Mouse (Mus musculus) CH12.LX (cell line): ENCODE data around the gene Rb1. TPM values are rescaled to one million over a fixed set of nuclear protein-coding genes. Genes with fewer than 3 reads are reported as not detected.

Experiments used
- DNase-seq: peaks from one replicate; pipeline ENCODE4 v3.0.0-alpha.2; 2013; ENCODE audit errors: extremely low read depth
- H3K27ac ChIP-seq: 2 replicates; pipeline ENCODE4 v1.5.1; 2012; ENCODE audit warnings: low read depth, mild to moderate bottlenecking, control low read depth, moderate library complexity; ENCODE audit not compliant: insufficient read depth
- H3K27me3 ChIP-seq: replicated peaks from 2 replicates; pipeline ENCODE3; 2012; ENCODE audit warnings: inconsistent platforms
- H3K36me3 ChIP-seq, 2 experiments: replicated peaks in 1 of 2; 2 replicates each; pipeline versions ENCODE3 to v1.6.1; 2012; ENCODE audit warnings: inconsistent platforms in 1 of 2, low read length in 1 of 2, mild to moderate bottlenecking in 1 of 2, mixed read lengths in 1 of 2, moderate library complexity in 1 of 2; ENCODE audit not compliant: control insufficient read depth in 1 of 2, insufficient read depth in 1 of 2
- H3K4me1 ChIP-seq, 2 experiments: 2 replicates each; pipeline ENCODE4 v1.6.1; 2012; ENCODE audit warnings: inconsistent platforms in 1 of 2, moderate library complexity in 1 of 2; ENCODE audit not compliant: insufficient read depth in 2 of 2, control insufficient read depth in 1 of 2
- H3K4me2 ChIP-seq: 2 replicates; pipeline ENCODE4 v1.6.1; 2012; ENCODE audit warnings: low read depth, mild to moderate bottlenecking, control low read depth; ENCODE audit not compliant: poor library complexity, insufficient read depth, severe bottlenecking
- H3K4me3 ChIP-seq, 3 experiments: fragments of 150-350 bp in 1 of 3; sonication (generic) in 1 of 3; replicated peaks in 1 of 3; 2 replicates each; pipeline versions ENCODE3 to v1.5.1; 2011 to 2012; ENCODE audit warnings: low read depth in 2 of 3, low read length in 2 of 3, mild to moderate bottlenecking in 2 of 3, moderate library complexity in 2 of 3, control low read depth in 1 of 3, improper control_type of control experiment in 1 of 3, inconsistent platforms in 1 of 3, mixed read lengths in 1 of 3; ENCODE audit not compliant: poor library complexity in 1 of 3
- H3K79me2 ChIP-seq: replicated peaks from 2 replicates; pipeline ENCODE4 v1.6.1; 2012; ENCODE audit warnings: mild to moderate bottlenecking, moderate library complexity; ENCODE audit not compliant: control insufficient read depth, poor library complexity, insufficient read depth, severe bottlenecking; ENCODE audit errors: extremely low read depth
- H3K9ac ChIP-seq: 2 replicates; pipeline ENCODE4 v1.6.1; 2012; ENCODE audit warnings: low read depth, mild to moderate bottlenecking, control low read depth, moderate library complexity; ENCODE audit not compliant: insufficient read depth
- H3K9me3 ChIP-seq: replicated peaks from 2 replicates; pipeline ENCODE3; 2012; ENCODE audit warnings: low read length, inconsistent platforms, mixed read lengths
- BHLHE40 ChIP-seq: IDR thresholded peaks from 2 replicates; pipeline ENCODE4 v1.6.1; 2011; ENCODE audit warnings: mild to moderate bottlenecking, low read depth, low read length, improper control_type of control experiment
- CHD1 ChIP-seq: IDR thresholded peaks from 2 replicates; pipeline ENCODE4 v1.6.1; 2012; ENCODE audit warnings: low read depth, low read length, improper control_type of control experiment, inconsistent platforms
- CTCF ChIP-seq, 2 experiments: IDR thresholded peaks in 1 of 2; conservative IDR thresholded peaks in 1 of 2; 2 replicates each; pipeline ENCODE4 v1.5.1; 2011 to 2012; ENCODE audit warnings: low read depth in 2 of 2, low read length in 2 of 2, improper control_type of control experiment in 1 of 2, inconsistent platforms in 1 of 2, mild to moderate bottlenecking in 1 of 2, moderate library complexity in 1 of 2
- ELF1 ChIP-seq: IDR thresholded peaks from 2 replicates; pipeline ENCODE4 v1.6.1; 2014; ENCODE audit warnings: low read depth, mild to moderate bottlenecking, inconsistent platforms, low read length, improper control_type of control experiment
- EP300 ChIP-seq: IDR thresholded peaks from 2 replicates; pipeline ENCODE4 v1.6.1; 2011; ENCODE audit warnings: low read length, improper control_type of control experiment
- HCFC1 ChIP-seq: IDR thresholded peaks from 2 replicates; pipeline ENCODE4 v1.6.1; 2012; ENCODE audit warnings: low read depth, mild to moderate bottlenecking, inconsistent platforms, low read length, improper control_type of control experiment
- JUN ChIP-seq: IDR thresholded peaks from 2 replicates; pipeline ENCODE4 v1.6.1; 2011; ENCODE audit warnings: low read depth, mild to moderate bottlenecking, low read length, improper control_type of control experiment, moderate library complexity; ENCODE audit not compliant: insufficient read depth
- JUND ChIP-seq: conservative IDR thresholded peaks from 2 replicates; pipeline ENCODE4 v1.6.1; 2011; ENCODE audit warnings: low read depth, low read length, improper control_type of control experiment
- MAFK ChIP-seq: IDR thresholded peaks from 2 replicates; pipeline ENCODE4 v1.6.1; 2011; ENCODE audit warnings: low read length, improper control_type of control experiment; ENCODE audit not compliant: insufficient replicate concordance
- MAX ChIP-seq: IDR thresholded peaks from 2 replicates; pipeline ENCODE4 v1.6.1; 2011; ENCODE audit warnings: low read length, improper control_type of control experiment
- MAZ ChIP-seq: IDR thresholded peaks from 2 replicates; pipeline ENCODE4 v1.6.1; 2012; ENCODE audit warnings: low read depth, mild to moderate bottlenecking, inconsistent platforms, low read length, improper control_type of control experiment, moderate library complexity
- MEF2A ChIP-seq: IDR thresholded peaks from 2 replicates; pipeline ENCODE4 v1.6.1; 2014; ENCODE audit warnings: low read depth, mild to moderate bottlenecking, inconsistent platforms, low read length, improper control_type of control experiment, borderline replicate concordance
- MYC ChIP-seq: IDR thresholded peaks from 2 replicates; pipeline ENCODE4 v1.6.1; 2011; ENCODE audit warnings: low read depth, mild to moderate bottlenecking, improper control_type of control experiment, low read length
- NELFE ChIP-seq: IDR thresholded peaks from 2 replicates; pipeline ENCODE4 v1.6.1; 2011; ENCODE audit warnings: low read depth, low read length, improper control_type of control experiment
- POLR2A ChIP-seq: IDR thresholded peaks from 2 replicates; pipeline ENCODE4 v1.6.1; 2011; ENCODE audit warnings: low read depth, mild to moderate bottlenecking, improper control_type of control experiment, low read length
- POLR2AphosphoS2 ChIP-seq: IDR thresholded peaks from 2 replicates; pipeline ENCODE4 v1.6.1; 2011; ENCODE audit warnings: low read depth, low read length, improper control_type of control experiment
- RCOR1 ChIP-seq: conservative IDR thresholded peaks from 2 replicates; pipeline ENCODE4 v1.6.1; 2012; ENCODE audit warnings: low read depth, mild to moderate bottlenecking, inconsistent platforms, low read length, improper control_type of control experiment
- TBP ChIP-seq: conservative IDR thresholded peaks from 2 replicates; pipeline ENCODE4 v1.6.1; 2011; ENCODE audit warnings: low read depth, low read length, improper control_type of control experiment
- TCF12 ChIP-seq: IDR thresholded peaks from 2 replicates; pipeline ENCODE4 v1.6.1; 2014; ENCODE audit warnings: low read depth, mild to moderate bottlenecking, inconsistent platforms, low read length, improper control_type of control experiment
- USF1 ChIP-seq: IDR thresholded peaks from 2 replicates; pipeline ENCODE4 v1.6.1; 2014; ENCODE audit warnings: low read depth, mild to moderate bottlenecking, inconsistent platforms, low read length, improper control_type of control experiment
- ZKSCAN1 ChIP-seq: IDR thresholded peaks from 2 replicates; pipeline ENCODE4 v1.6.1; 2012; ENCODE audit warnings: low read depth, inconsistent platforms, low read length, improper control_type of control experiment, borderline replicate concordance
- dilution Hi-C: fragments of 300-500 bp; cut with MboI; formaldehyde crosslinking; loops from 2 replicates; pipeline ENCODE4 v1.14.3; 2020; ENCODE audit warnings: low sequenced_read_pairs; ENCODE audit not compliant: extremely low pct_unique_long_range_greater_than_20kb, extremely low pct_ligation_motif_present
- in situ Hi-C: fragments of 300-500 bp; cut with MboI; formaldehyde crosslinking; loops from 3 replicates; pipeline ENCODE4 v1.14.3; 2019; ENCODE audit warnings: low sequenced_read_pairs, low pct_ligation_motif_present, low pct_unique_long_range_greater_than_20kb, mixed read lengths
- polyA plus RNA-seq: library from polyadenylated mRNA; unstranded; fragments of >175 nt; gene quantifications from 2 replicates; pipeline ENCODE4 v1.2.1, GENCODE M21; 2012; ENCODE audit warnings: low read depth; ENCODE audit not compliant: insufficient read length
- total RNA-seq, 2 experiments: library from RNA; depleted of rRNA; stranded (reverse); fragments of 300-350 nt in 1 of 2; fragments of >200 nt in 1 of 2; gene quantifications; 2 replicates each; pipeline ENCODE4 v1.2.3; 2012 to 2014

The Rb1 gene
- total and polyA plus RNA-seq, 3 experiments: 13.6 to 16.7 (median 15.2) TPM

DNA sequence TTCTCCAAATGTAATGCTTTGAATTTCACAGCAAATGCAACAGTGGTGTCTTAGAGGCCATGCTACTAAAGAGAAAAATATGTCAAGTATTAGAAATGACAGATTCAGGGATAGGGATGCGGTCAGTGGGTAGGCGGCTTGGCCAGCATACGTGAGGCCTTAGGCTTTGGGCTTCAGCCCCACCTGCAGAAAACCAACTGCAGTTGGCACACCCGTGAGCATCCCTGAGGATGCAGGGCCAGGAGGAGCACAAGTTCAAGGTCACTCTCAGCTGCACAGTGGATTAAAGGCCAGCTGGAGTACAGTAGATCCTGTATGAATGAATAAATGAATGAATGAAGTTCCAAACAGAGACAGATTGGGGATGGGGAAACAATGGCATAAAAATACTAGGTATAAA, 47.4 kb upstream of the Rb1 start:
- peaks cover 53 to 91% of the 10 kb centered on the region in 2 experiments for H3K36me3 ChIP-seq
- dilution Hi-C loops (no loop called here), in situ Hi-C loops (no loop called here)
- DNase-seq: no peak
- TF ChIP-seq POLR2AphosphoS2: no peak
- TF ChIP-seq JUN: no peak
- no peak for TF ChIP-seq POLR2A
- no peak for TF ChIP-seq HCFC1
- no peak for TF ChIP-seq TCF12
- TF ChIP-seq USF1: no peak
- TF ChIP-seq MAX: no peak
- no peak for TF ChIP-seq JUND
- no peak for TF ChIP-seq RCOR1
- no peak for TF ChIP-seq ELF1
- H3K4me1 ChIP-seq: peaks cover 2 to 27% of the 10 kb centered on the region in 2 experiments; a peak in 3 of 4 replicates
- no peak overlapping the region for H3K4me2 ChIP-seq
- H3K9me3 ChIP-seq: no peaks in the 10 kb centered on the region
- H3K4me3 ChIP-seq: no peak overlapping the region
- no peak overlapping the region for H3K9ac ChIP-seq
- H3K27ac ChIP-seq: no peak overlapping the region
- no peaks in the 10 kb centered on the region for H3K27me3 ChIP-seq
- peaks cover 8% of the 10 kb centered on the region for H3K79me2 ChIP-seq

DNA sequence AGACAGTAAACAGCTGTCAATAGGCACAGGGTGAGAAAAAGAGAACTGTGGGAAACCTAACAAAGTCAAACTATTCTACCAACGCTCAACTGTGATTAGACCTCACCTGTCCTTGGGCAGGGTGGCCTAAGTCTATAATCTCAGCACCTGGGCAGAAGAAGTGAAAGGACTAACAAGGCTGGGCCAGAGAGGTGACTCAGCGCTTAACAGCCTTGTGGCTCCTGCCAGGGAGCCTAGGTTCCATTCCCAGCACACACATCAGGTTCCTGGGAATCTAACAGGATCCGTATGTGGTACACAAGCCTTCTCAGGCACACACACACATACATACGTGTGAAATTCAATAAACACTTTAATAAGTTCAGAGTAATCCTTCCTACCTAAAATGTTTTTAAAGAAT, 46.0 kb upstream of the Rb1 start:
- Histone ChIP-seq H3K9me3 (no peaks in the 10 kb centered on the region), H3K27ac (no peak overlapping the region), H3K79me2 (peaks cover 4% of the 10 kb centered on the region; the same call in 1 of the 2 replicates), H3K9ac (no peak overlapping the region), H3K4me3 (no peak overlapping the region), H3K27me3 (no peaks in the 10 kb centered on the region), H3K4me1 (peaks cover 2 to 15% of the 10 kb centered on the region in 2 experiments; a peak in 3 of 4 replicates), H3K36me3 (peaks cover 52 to 91% of the 10 kb centered on the region in 2 experiments), H3K4me2 (no peak overlapping the region)
- TF ChIP-seq CTCF (conservative IDR thresholded peaks at IDR 0.05 in 1 of 2, IDR thresholded peaks at IDR 0.05 in 1 of 2; ENCODE audit: low read depth in 2 of 2, low read length in 2 of 2) (no peak), MEF2A (no peak), EP300 (no peak), ZKSCAN1 (no peak), ELF1 (no peak), MAFK (no peak), CHD1 (no peak), BHLHE40 (no peak), NELFE (no peak), JUN (no peak), MYC (no peak), MAZ (no peak), USF1 (no peak), TBP (no peak)
- in situ Hi-C loops: no loop called here
- no peak for DNase-seq
- dilution Hi-C loops: no loop called here
